Mouse (Mus musculus) myocyte (in vitro differentiated cells): ENCODE data around the gene H1f0. TPM values are rescaled to one million over a fixed set of nuclear protein-coding genes. Genes with fewer than 3 reads are reported as not detected.

Experiments
- polyA plus RNA-seq: library from polyadenylated mRNA; unstranded; fragments of >200 nt; fragmentation: generic; extraction: Trizol; gene quantifications from one replicate; pipeline ENCODE4 v1.2.1, GENCODE M21; 2012; ENCODE audit warnings: missing spikeins

H1f0 gene
- polyA plus RNA-seq, 1 experiment, result 423 TPM

Other genes starting within 250 kb of the H1f0 start
- 1.4 TPM for gene Card10, start 225.4 kb upstream of the H1f0 start, polyA plus RNA-seq
- 76.0 TPM for gene Cdc42ep1, start 185.8 kb upstream of the H1f0 start, polyA plus RNA-seq
- 2.2 TPM for gene Lgals2, start 172.9 kb upstream of the H1f0 start, polyA plus RNA-seq
- gene Gga1, start 151.3 kb upstream of the H1f0 start, polyA plus RNA-seq, result 89.3 TPM
- gene Gm49510, start 128.8 kb upstream of the H1f0 start, polyA plus RNA-seq, result 0.04 TPM
- 11.1 TPM for gene Sh3bp1, start 128.7 kb upstream of the H1f0 start, polyA plus RNA-seq
- gene Pdxp, start 114.5 kb upstream of the H1f0 start, polyA plus RNA-seq, result 33.1 TPM
- 13,722 TPM for gene Lgals1, start 101.7 kb upstream of the H1f0 start, polyA plus RNA-seq
- 101 TPM for gene Nol12, start 93.5 kb upstream of the H1f0 start, polyA plus RNA-seq
- 19.9 TPM for gene Triobp, start 80.7 kb upstream of the H1f0 start, polyA plus RNA-seq
- gene Galr3, start 13.4 kb downstream of the H1f0 start, polyA plus RNA-seq, result 0.44 TPM
- gene Ankrd54, start 34.4 kb downstream of the H1f0 start, polyA plus RNA-seq, result 36.1 TPM
- gene Eif3l, start 46.7 kb downstream of the H1f0 start, polyA plus RNA-seq, result 315 TPM
- gene Micall1, start 80.4 kb downstream of the H1f0 start, polyA plus RNA-seq, result 18.0 TPM
- 388 TPM for gene Polr2f, start 112.6 kb downstream of the H1f0 start, polyA plus RNA-seq
- gene 1700088E04Rik, start 112.8 kb downstream of the H1f0 start, polyA plus RNA-seq, result 15.2 TPM
- gene Sox10, start 136.8 kb downstream of the H1f0 start, polyA plus RNA-seq, result not detected
- 26.0 TPM for gene Pick1, start 200.7 kb downstream of the H1f0 start, polyA plus RNA-seq
- 0.05 TPM for gene Gm49486, start 200.9 kb downstream of the H1f0 start, polyA plus RNA-seq
- 0.25 TPM for gene Slc16a8, start 226.3 kb downstream of the H1f0 start, polyA plus RNA-seq